Mouse (Mus musculus) spleen, adult 18-20 months (tissue): ENCODE measurements at regions not wholly inside any gene's neighbourhood (a gene's known extent, or its start where the extent isn't known, plus 50 kb on each side); places are given as distances from the start of the nearest gene placed in this dataset.

Experiments
- DNase-seq, 2 experiments: peaks; one replicate each; pipeline ENCODE4 v3.0.0; 2022; ENCODE audit warnings: mixed read lengths in 2 of 2

- DNase-seq = no peak
These were observed 923.2 kb upstream of the Gm7489 start for GRCm38 (mm10) chr15:52961491-52961890.

GRCm38 (mm10) chr15:52963918-52964317, 920.8 kb upstream of the Gm7489 start:
- DNase-seq = no peak

- DNase-seq = no peak
These were observed 920.3 kb upstream of the Gm7489 start for GRCm38 (mm10) chr15:52964403-52964802.

GRCm38 (mm10) chr15:52967801-52968235, 916.9 kb upstream of the Gm7489 start:
- DNase-seq = no peak

- DNase-seq = no peak
These were observed 901.9 kb upstream of the Gm7489 start for GRCm38 (mm10) chr15:52982821-52983220.

- DNase-seq = no peak
These were observed 894.1 kb upstream of the Gm7489 start for GRCm38 (mm10) chr15:52990580-52990979.

GRCm38 (mm10) chr15:52994351-52994750, 890.4 kb upstream of the Gm7489 start:
- DNase-seq = no peak

GRCm38 (mm10) chr15:52999200-52999599, 885.5 kb upstream of the Gm7489 start:
- DNase-seq = no peak

- DNase-seq = no peak
These were observed 884.9 kb upstream of the Gm7489 start for GRCm38 (mm10) chr15:52999776-53000175.

- no peak for DNase-seq
These were observed 883.3 kb upstream of the Gm7489 start for GRCm38 (mm10) chr15:53001429-53001828.

GRCm38 (mm10) chr15:53001964-53002363, 882.7 kb upstream of the Gm7489 start:
- no peak for DNase-seq

- no peak for DNase-seq
These were observed 880.6 kb upstream of the Gm7489 start for GRCm38 (mm10) chr15:53004078-53004477.

GRCm38 (mm10) chr15:53006844-53007243, 877.9 kb upstream of the Gm7489 start:
- DNase-seq = no peak

- no peak for DNase-seq
These were observed 875.4 kb upstream of the Gm7489 start for GRCm38 (mm10) chr15:53009337-53009736.
